10 mouse cellular contexts compared by ENCODE assay signal in genomic region chrX:56531266-56531665, GRCm38 (mm10). TPM values are rescaled to one million over a fixed set of nuclear protein-coding genes. Genes with fewer than 3 reads are reported as not detected.
DNase-seq lines count a peak whose midpoint lies in the region; ATAC-seq and TF ChIP-seq lines count a peak whose summit lies in the region.
"Had no signal": no experiment of that assay in that cellular context is flagged by ENCODE, and none has a peak within 500 bp of the region (broad histone marks: within the 10 kb centered on the region; RNA-seq: fewer than 3 reads in every experiment).

No protein-coding gene starts in this region.

- no peaks in the 10 kb centered on the region for H3K9me3 ChIP-seq in forebrain, postnatal 0 days (ENCODE audit: low read length)

- peak; percentile 77 for ATAC-seq in forebrain, postnatal 0 days

- H3K27me3 ChIP-seq in forebrain, postnatal 0 days (ENCODE audit: insufficient read depth, low read length): no peaks in the 10 kb centered on the region

- H3K36me3 ChIP-seq in forebrain, postnatal 0 days (ENCODE audit: insufficient read depth): no peaks in the 10 kb centered on the region

- no peak overlapping the region for H3K4me2 ChIP-seq in forebrain, postnatal 0 days (ENCODE audit: low read depth)

- WGBS in forebrain, postnatal 0 days: 22% methylated on average over 3 of the region's 3 CpGs

- no peak overlapping the region for H3K4me3 ChIP-seq in forebrain, postnatal 0 days (ENCODE audit: low read depth, low read length)

- no peak overlapping the region for H3K27ac ChIP-seq in forebrain, postnatal 0 days (ENCODE audit: low read depth, low read length)

- DNase-seq in ovary, postnatal 10 days (ENCODE audit: low spot score): peak; percentile 6
- DNase-seq in ovary, adult 18-20 months (ENCODE audit: low spot score): no peak
- DNase-seq in c-Kit-positive CD71-positive TER-119-negative erythroid progenitor cells, embryonic 14.5 days (ENCODE audit: low read depth): peak; percentile 35
- DNase-seq in forebrain, postnatal 0 days: peak; percentile 59
- peak; percentile 63 to 77 for DNase-seq in kidney, postnatal 25 days
- peak; percentile 35 to 53 for DNase-seq in lung, adult 18-20 months
- peak; percentile 62 to 73 for DNase-seq in right cerebral cortex, adult 2 months (ENCODE audit: low spot score in 2 of 2)
- DNase-seq in urinary bladder, postnatal 25 days (ENCODE audit: low spot score): peak; percentile 53

- no peaks in the 10 kb centered on the region for H3K4me1 ChIP-seq in forebrain, postnatal 0 days (ENCODE audit: insufficient read depth)

- peak; percentile 67 for TF ChIP-seq CTCF in forebrain, postnatal 0 days (IDR thresholded peaks at IDR 0.05; ENCODE audit: low read depth)

- no peak overlapping the region for H3K9ac ChIP-seq in forebrain, postnatal 0 days

RNA-seq across cellular contexts. Expression of gene Gm10477, which starts 6.7 kb away (rescaled TPM):
- total RNA-seq in forebrain, postnatal 0 days (2014; rRNA removed): not detected in 2 replicates
- not detected in 2 replicates for polyA plus RNA-seq in forebrain, postnatal 0 days (2015; fragmentation: Nextera tagmentation; extraction: Ambion mirVana)
- polyA plus RNA-seq: gonadal fat pad, adult 2 months; stomach, embryonic 16.5 days had no signal

RNA-seq across cellular contexts. Expression of gene Gm648, which starts 18.1 kb away (rescaled TPM):
- not detected in 2 replicates for total RNA-seq in forebrain, postnatal 0 days (2014; rRNA removed)
- polyA plus RNA-seq in forebrain, postnatal 0 days (2015; fragmentation: Nextera tagmentation; extraction: Ambion mirVana): 0.28 TPM in 1 of 2 replicates, not detected in the other
